Mouse (Mus musculus): Measurements from ENCODE around the gene Fam57a.

The Fam57a gene

DNA sequence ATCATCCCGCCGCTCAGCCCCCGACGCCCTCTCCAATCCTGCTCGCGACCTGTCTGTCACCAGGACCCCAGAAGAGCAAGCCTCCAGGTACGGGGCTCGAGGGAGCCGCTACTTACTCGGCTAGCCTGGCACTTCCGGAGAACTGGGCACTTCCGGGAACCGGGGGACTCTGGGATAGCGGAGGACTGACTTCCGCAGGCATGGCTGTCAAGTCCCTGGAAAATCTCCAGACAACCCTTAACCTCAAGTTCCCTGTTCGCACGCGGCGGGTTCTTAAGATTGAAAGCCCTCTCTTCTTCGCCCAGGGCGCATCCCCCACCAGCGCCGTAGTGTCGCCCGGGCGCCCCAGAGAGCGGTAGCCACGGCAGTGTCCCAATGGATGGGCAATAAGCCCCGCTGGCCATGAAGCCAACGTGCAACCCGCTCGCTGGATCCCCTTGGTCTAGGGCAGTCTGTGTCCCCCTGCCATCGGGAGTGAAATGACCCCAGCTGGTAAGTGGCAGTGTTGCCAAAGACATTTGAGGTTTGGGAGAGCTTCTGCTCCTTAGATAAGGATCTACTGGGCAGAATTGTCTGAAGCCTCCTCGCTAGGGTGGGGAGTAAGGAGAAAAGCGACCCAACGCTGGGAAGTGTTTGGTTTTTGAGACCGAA, at the start of gene Fam57a, which contains the start of gene Vps53:
Gene Fam57a, plus strand, starts transcription at position 177 of the 651 bp plus-strand sequence.
Gene Vps53, minus strand, starts transcription at position 153 of the 651 bp plus-strand sequence.
- POLR2A ChIA-PET: interaction anchor here in 2 of 4 experiments (1.1 to 1.4 kb wide), 4 partner anchors 36 to 445 kb away, joined by 4 to 7 read pairs (median 6); partner anchors contain the start of genes Dbil5 (in 1 of the 2), Gemin4 (in 1 of the 2) and Timm22 (in 1 of the 2)
- CTCF ChIA-PET: interaction anchor here in 3 of 4 experiments (0.7 to 1.4 kb wide), 7 partner anchors 38 to 275 kb away, joined by 3 to 5 read pairs (median 4); partner anchors contain the start of genes Dbil5 (in 2 of the 3), Gemin4 (in 2 of the 3) and Timm22 (in 1 of the 3)

GRCm38 (mm10) chr11:76130859-76131258, 48.6 kb upstream of the Fam57a start:
- ChIA-PET CTCF (no interaction called here), POLR2A (interaction anchor here in 1 of 4 experiments (1.2 kb wide), 1 partner anchor 28 kb away, joined by 4 read pairs; no protein-coding TSS in a partner anchor)

DNA sequence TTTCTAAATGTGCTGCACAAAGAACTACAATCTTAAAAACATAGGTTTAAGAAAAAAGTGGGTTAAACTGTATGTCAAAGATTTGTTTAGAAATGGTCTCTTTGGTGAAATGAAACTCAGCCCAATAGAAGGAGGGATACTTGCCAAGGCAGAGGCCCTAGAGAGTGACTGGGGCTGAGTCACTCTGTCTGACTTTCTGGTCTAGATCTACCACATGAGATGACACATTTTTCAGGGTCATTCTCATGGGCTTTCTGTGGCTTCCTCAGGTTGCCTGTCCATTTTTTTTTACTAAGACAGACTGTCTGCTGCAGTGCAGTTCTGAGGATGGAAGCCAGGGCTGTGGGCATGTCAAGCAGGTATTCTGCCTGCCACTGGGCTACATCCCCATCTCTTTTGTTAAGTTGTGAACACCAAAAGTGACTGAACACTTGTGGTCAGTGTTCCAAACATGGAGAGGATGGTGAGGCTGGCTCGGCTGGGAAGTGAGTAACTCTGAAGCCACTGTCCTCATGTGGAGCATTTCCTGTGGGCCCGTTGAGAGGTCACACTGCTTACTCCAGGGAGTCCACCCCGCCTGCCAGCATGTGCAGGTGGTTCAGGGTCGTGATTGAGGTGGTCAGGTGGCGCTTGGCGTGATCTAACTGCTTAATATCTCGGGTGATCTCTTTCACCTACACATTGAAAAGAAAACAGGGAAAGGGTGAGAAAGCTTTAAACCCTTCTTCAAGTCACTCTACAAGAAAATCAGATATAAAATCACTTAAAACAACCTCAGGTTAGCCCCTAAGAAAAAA, 43.6 kb upstream of the Fam57a start:
- POLR2A ChIA-PET: interaction anchor here in 1 of 4 experiments (0.5 kb wide), 1 partner anchor 15 kb away, joined by 3 read pairs; no protein-coding TSS in a partner anchor

GRCm38 (mm10) chr11:76137996-76138395, 41.5 kb upstream of the Fam57a start:
- CTCF ChIA-PET: interaction anchor here in 1 of 4 experiments (0.6 kb wide), 1 partner anchor 369 kb away, joined by 4 read pairs; no protein-coding TSS in a partner anchor
- POLR2A ChIA-PET: no interaction called here

More for the DNA sequence above, 43.6 kb upstream of the Fam57a start:
- CTCF ChIA-PET: no interaction called here

- ChIA-PET CTCF (no interaction called here), POLR2A (interaction anchor here in 2 of 4 experiments (0.6 to 1.0 kb wide), 2 partner anchors 12 to 82 kb away, joined by 3 read pairs; no protein-coding TSS in a partner anchor)
Observed at GRCm38 (mm10) chr11:76144386-76144785, 35.1 kb upstream of the Fam57a start.

DNA sequence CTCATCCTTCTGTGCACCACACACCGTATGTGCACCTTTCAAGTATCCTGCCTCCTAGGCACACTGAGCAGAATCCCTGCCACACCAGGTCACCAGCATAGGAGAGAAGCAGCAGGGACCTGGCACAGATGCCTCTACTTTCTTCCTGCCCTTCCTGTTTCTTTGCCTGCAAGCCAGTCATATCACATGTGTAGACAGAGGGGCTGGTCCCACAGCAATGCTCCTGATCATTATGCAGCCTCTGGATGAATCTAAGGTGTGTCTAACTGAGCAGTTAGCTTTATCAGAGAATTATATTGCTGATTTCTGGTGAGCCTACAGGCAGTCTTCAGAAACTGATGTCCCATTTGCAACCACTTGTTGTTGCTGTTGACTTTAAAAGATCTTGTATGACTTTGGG, 34.3 kb upstream of the Fam57a start:
- ChIA-PET POLR2A (interaction anchor here in 2 of 4 experiments (0.5 to 1.0 kb wide), 2 partner anchors 12 to 74 kb away, joined by 3 to 5 read pairs; no protein-coding TSS in a partner anchor), CTCF (no interaction called here)

GRCm38 (mm10) chr11:76146187-76147010, 33.1 kb upstream of the Fam57a start:
- ChIA-PET CTCF (interaction anchor here in 2 of 4 experiments (0.6 to 1.4 kb wide), 2 partner anchors 179 to 200 kb away, joined by 3 to 24 read pairs; no protein-coding TSS in a partner anchor), POLR2A (interaction anchor here in 3 of 4 experiments (0.6 to 1.5 kb wide), 10 partner anchors 13 to 524 kb away, joined by 3 to 5 read pairs (median 4); no protein-coding TSS in a partner anchor)

DNA sequence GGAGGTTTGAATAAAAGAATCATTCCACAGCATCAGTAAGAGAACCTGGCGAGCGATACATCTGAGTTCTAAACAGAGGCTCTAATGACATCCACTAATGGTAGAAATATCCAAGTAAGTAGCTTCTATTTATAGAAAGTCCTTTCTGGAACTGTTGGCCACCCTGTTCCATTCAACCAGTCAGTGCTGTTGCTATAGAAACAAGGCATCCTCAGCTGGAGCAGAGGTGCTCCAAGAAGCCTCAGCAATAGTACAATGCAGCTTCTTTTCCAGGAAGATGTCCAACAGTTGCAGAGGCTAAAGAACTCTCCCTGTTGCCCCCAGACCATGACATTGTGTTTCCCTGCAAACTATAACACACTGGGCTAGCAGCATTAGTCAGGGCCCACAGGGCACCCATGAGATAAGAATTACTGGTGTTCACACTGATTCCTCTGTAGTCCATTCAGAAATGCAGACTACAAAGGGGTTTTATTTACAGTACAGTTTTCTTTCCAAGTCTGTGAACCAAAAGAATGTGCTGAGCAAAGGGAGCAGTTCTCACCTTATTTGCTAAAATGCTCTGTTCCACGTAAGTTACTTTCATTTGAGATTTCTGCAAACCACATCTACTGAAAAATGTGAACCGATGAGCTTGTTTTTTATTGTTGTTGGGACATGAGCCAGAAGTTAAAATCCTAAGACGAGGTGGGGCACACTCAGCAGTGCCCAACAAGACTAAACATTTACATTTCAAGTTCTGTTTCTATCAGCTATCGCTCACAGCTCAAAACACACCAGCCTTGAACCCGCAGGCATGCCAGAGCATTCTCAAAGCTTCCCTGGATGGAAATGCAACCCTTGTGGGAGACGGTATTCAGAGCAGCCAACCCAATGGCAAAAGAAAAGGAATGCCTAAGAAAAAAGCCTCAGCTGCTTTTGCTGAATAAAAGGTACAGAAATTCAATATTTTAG, 31.1 kb upstream of the Fam57a start:
- ChIA-PET CTCF (interaction anchor here in 3 of 4 experiments (0.5 to 0.7 kb wide), 4 partner anchors 70 to 1392 kb away, joined by 3 to 11 read pairs (median 6); no protein-coding TSS in a partner anchor), POLR2A (interaction anchor here in 1 of 4 experiments (0.6 to 1.3 kb wide), 4 partner anchors 13 to 49 kb away, joined by 3 to 5 read pairs (median 4); no protein-coding TSS in a partner anchor)

DNA sequence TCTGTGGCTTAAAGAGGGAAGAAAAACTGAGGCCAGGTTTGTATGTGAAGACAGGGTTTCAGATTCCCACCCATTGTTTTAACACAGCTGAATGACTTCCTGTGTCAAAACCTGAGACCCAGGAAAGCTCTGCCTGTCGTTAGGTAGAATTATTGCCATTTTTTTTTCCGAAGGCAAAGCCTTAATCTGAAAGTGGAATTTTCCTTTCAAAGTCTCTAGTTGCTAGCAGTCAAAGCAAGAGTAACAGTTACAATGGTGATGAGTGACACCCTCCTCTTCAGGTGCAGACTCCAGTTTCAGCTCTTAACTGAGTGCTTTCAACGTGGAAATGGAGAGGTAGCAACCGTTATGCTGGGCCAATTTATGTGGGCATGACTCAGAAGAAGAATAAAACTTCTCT, 28.5 kb upstream of the Fam57a start:
- ChIA-PET POLR2A (no interaction called here), CTCF (interaction anchor here in 1 of 4 experiments (0.6 kb wide), 1 partner anchor 293 kb away, joined by 4 read pairs; no protein-coding TSS in a partner anchor)

- CTCF ChIA-PET: no interaction called here
- POLR2A ChIA-PET: no interaction called here
Observed at GRCm38 (mm10) chr11:76153236-76153951, 26.1 kb upstream of the Fam57a start.

- CTCF ChIA-PET: interaction anchor here in 1 of 4 experiments (0.6 kb wide), 1 partner anchor 19 kb away, joined by 3 read pairs; no protein-coding TSS in a partner anchor
Observed at GRCm38 (mm10) chr11:76154200-76154599, 25.3 kb upstream of the Fam57a start.

GRCm38 (mm10) chr11:76154861-76155260, 24.6 kb upstream of the Fam57a start:
- CTCF ChIA-PET: no interaction called here
- POLR2A ChIA-PET: interaction anchor here in 3 of 4 experiments (0.6 to 1.2 kb wide), 4 partner anchors 10 to 153 kb away, joined by 3 to 4 read pairs (median 3); no protein-coding TSS in a partner anchor

More at GRCm38 (mm10) chr11:76154200-76154599, 25.3 kb upstream of the Fam57a start:
- POLR2A ChIA-PET: interaction anchor here in 2 of 4 experiments (0.6 to 1.2 kb wide), 2 partner anchors 10 to 13 kb away, joined by 3 read pairs; no protein-coding TSS in a partner anchor

GRCm38 (mm10) chr11:76158375-76158774, 21.1 kb upstream of the Fam57a start:
- ChIA-PET POLR2A (interaction anchor here in 2 of 4 experiments (1.1 to 1.4 kb wide), 3 partner anchors 28 to 104 kb away, joined by 3 to 4 read pairs (median 4); no protein-coding TSS in a partner anchor), CTCF (interaction anchor here in 2 of 4 experiments (0.6 to 1.6 kb wide), 2 partner anchors 36 to 245 kb away, joined by 3 to 4 read pairs; no protein-coding TSS in a partner anchor)

DNA sequence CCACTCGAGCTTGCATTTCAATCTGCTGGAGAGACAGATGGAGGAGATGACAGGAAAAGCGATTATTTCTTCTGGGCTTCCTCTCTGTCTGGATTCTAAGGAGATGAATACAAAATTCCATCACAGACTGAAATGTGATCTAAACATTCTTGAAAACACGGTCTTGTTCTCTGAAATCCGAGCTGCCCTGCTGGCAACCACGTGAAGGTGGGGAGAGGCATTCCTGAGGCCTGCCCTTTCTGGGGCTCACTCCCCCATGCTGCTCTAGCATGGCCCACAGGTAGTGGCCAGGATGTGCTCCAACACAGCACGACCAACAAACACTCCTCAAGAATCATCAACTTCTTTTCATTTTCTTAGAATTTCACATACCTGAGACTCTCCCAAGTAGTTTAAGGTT, 19.2 kb upstream of the Fam57a start:
- ChIA-PET POLR2A (interaction anchor here in 1 of 4 experiments (1.2 kb wide), 1 partner anchor 135 kb away, joined by 3 read pairs; no protein-coding TSS in a partner anchor), CTCF (interaction anchor here in 1 of 4 experiments (1.6 kb wide), 1 partner anchor 193 kb away, joined by 3 read pairs; no protein-coding TSS in a partner anchor)

DNA sequence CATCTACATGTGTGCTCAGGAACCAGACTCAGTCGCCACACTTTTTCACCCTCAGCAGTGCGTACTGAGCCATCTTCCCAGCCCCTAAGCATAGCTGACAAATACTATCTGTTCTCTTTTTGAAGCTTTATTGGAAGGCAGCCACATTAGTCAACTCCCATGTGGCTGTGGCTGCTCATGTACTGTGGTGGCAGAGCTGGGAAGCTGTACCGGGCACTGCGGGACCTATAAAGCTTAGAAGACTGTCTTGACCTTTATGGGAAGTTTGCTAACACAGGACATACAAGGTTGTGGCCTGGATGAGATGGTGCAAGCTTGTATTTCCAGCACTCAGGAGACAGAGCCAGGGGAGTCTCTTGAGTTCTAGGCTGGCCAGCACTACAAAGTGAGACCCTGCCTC, 12.8 kb upstream of the Fam57a start:
- ChIA-PET CTCF (interaction anchor here in 1 of 4 experiments (1.0 to 2.1 kb wide), 2 partner anchors 200 to 254 kb away, joined by 3 to 5 read pairs; no protein-coding TSS in a partner anchor), POLR2A (no interaction called here)
